Mouse (Mus musculus): Measurements from ENCODE around the gene Cul9. TPM values are rescaled to one million over a fixed set of nuclear protein-coding genes. Genes with fewer than 3 reads are reported as not detected.
"Not testable (repeated sequence)": the region's sequence is repeated elsewhere in the genome, so short reads cannot be mapped to it uniquely, and the experiment has no call there.

The Cul9 gene
- total RNA-seq (2021) = 10 to 100 TPM; 14.3 to 22.9 TPM
- long read RNA-seq, experiment 1, partial matches to known transcripts = 10 of 16 reads
- long read RNA-seq, experiment 1, other reads (novel, unspliced or antisense) = 6 of 16 reads
- long read RNA-seq, experiment 2, partial matches to known transcripts = 9 of 13 reads
- long read RNA-seq, experiment 2, other reads (novel, unspliced or antisense) = 4 of 13 reads

GRCm38 (mm10) chr17:46545813-46546564 lies at the start of gene Cul9:
Gene Cul9, minus strand, starts transcription at chr17:46546388.
- DNase-seq = peak; percentile 88

GRCm38 (mm10) chr17:46595336-46595735 lies 49.1 kb upstream of the Cul9 start:
- DNase-seq = no peak

- DNase-seq = no peak
Measured at GRCm38 (mm10) chr17:46594606-46595005, 48.4 kb upstream of the Cul9 start.

GRCm38 (mm10) chr17:46593124-46593523 lies 46.9 kb upstream of the Cul9 start:
- no peak for DNase-seq

GRCm38 (mm10) chr17:46591406-46591805 lies 45.2 kb upstream of the Cul9 start:
- no peak for DNase-seq

- no peak for DNase-seq
Measured at GRCm38 (mm10) chr17:46590439-46590838, 44.3 kb upstream of the Cul9 start.

- DNase-seq = no peak
Measured at GRCm38 (mm10) chr17:46589635-46590314, 43.6 kb upstream of the Cul9 start.

GRCm38 (mm10) chr17:46588913-46589312 lies 42.7 kb upstream of the Cul9 start:
- no peak for DNase-seq

GRCm38 (mm10) chr17:46588173-46588572 lies 42.0 kb upstream of the Cul9 start:
- no peak for DNase-seq

- DNase-seq = no peak
Measured at GRCm38 (mm10) chr17:46586327-46586726, 40.1 kb upstream of the Cul9 start.

GRCm38 (mm10) chr17:46578650-46579049 lies 32.5 kb upstream of the Cul9 start:
- no peak for DNase-seq

- DNase-seq = peak; percentile 25
Measured at GRCm38 (mm10) chr17:46576070-46576469, 29.9 kb upstream of the Cul9 start.

GRCm38 (mm10) chr17:46574535-46574934 lies 28.3 kb upstream of the Cul9 start:
- DNase-seq = no peak

GRCm38 (mm10) chr17:46571005-46571404 lies 24.8 kb upstream of the Cul9 start:
- DNase-seq = peak; percentile 41

GRCm38 (mm10) chr17:46559146-46559545 lies 13.0 kb upstream of the Cul9 start:
- no peak for DNase-seq

- DNase-seq = no peak
Measured at GRCm38 (mm10) chr17:46558151-46558550, 12.0 kb upstream of the Cul9 start.

- not testable (repeated sequence) for DNase-seq
Measured at GRCm38 (mm10) chr17:46557321-46557720, 11.1 kb upstream of the Cul9 start.

GRCm38 (mm10) chr17:46556584-46556945 lies 10.4 kb upstream of the Cul9 start:
- DNase-seq = peak; percentile 59

GRCm38 (mm10) chr17:46555673-46556583 lies 9.7 kb upstream of the Cul9 start, which contains the start of gene Srf:
Gene Srf, minus strand, starts transcription at chr17:46556175.
- peak; percentile 97 for DNase-seq

- peak; percentile 47 for DNase-seq
Measured at GRCm38 (mm10) chr17:46554977-46555672, 8.9 kb upstream of the Cul9 start.

GRCm38 (mm10) chr17:46554646-46554976 lies 8.4 kb upstream of the Cul9 start:
- DNase-seq = peak; percentile 65

GRCm38 (mm10) chr17:46553926-46554325 lies 7.7 kb upstream of the Cul9 start:
- no peak for DNase-seq
